Mouse (Mus musculus): ENCODE measurements around the gene Pakap. TPM values are rescaled to one million over a fixed set of nuclear protein-coding genes. Genes with fewer than 3 reads are reported as not detected.
"Not testable (repeated sequence)": the region's sequence is repeated elsewhere in the genome, so short reads cannot be mapped to it uniquely, and the experiment has no call there.

The Pakap gene
- total and polyA plus RNA-seq, 2 experiments from 2014 or later: 6.9 to 9.5 TPM

DNA sequence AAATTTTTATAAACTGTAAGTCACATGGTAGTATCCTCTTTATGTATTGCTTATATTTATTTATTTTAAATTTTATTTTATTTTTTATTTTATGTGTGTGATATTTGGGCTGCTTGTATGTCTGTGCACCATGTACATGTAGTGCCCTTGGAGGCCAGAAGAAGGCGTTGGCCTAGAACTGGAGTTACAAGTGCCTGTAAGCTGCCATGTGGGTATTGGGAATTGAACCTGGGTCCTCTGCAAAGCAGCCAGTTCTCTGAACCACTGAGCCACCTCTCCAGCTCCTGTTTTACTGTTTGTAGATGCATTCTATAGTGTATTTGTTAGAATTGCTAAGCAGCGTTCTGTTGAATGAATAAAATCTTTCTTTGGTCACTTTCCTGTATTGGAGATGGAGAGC, 320.3 kb downstream of the Pakap start:
- Histone ChIP-seq H3K4me2 (ENCODE audit: low read depth) (no peak overlapping the region), H3K4me1 (ENCODE audit: insufficient read depth) (no peaks in the 10 kb centered on the region), H3K4me3 (ENCODE audit: low read depth, low read length) (no peak overlapping the region), H3K9ac (no peak overlapping the region), H3K27ac (ENCODE audit: low read depth, low read length) (no peak overlapping the region), H3K36me3 (ENCODE audit: insufficient read depth) (no peaks in the 10 kb centered on the region), H3K9me3 (ENCODE audit: low read length) (no peaks in the 10 kb centered on the region), H3K27me3 (ENCODE audit: insufficient read depth, low read length) (no peaks in the 10 kb centered on the region)
- TF ChIP-seq CTCF (IDR thresholded peaks at IDR 0.05; ENCODE audit: low read depth): no peak
- ATAC-seq (no peak), DNase-seq (no peak)
- 95% methylated on average over 2 of the region's 2 CpGs for WGBS

DNA sequence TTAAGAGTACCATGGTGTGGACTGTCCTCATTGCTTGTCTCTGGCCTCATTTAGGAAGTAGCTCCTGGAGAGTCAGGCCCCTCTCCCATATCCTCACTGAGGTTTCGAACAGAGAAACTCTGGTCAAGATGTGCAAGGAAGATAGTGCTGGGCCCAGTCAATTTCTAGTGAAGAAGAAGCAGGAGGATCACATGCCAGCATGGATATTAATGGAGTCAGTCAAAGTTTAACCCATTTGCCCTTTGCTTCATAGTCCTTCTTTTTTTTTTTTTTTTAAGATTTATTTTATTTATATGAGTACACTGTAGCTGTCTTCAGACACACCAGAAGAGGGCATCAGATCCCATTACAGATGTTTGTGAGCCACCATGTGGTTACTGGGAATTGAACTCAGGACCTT, 321.0 kb downstream of the Pakap start:
- not testable (repeated sequence) for H3K4me3 ChIP-seq (ENCODE audit: low read depth, low read length); H3K27me3 ChIP-seq (ENCODE audit: insufficient read depth, low read length); H3K27ac ChIP-seq (ENCODE audit: low read depth, low read length); ATAC-seq; DNase-seq; H3K9me3 ChIP-seq (ENCODE audit: low read length); H3K4me2 ChIP-seq (ENCODE audit: low read depth); H3K4me1 ChIP-seq (ENCODE audit: insufficient read depth); H3K36me3 ChIP-seq (ENCODE audit: insufficient read depth); H3K9ac ChIP-seq
- WGBS: 97% methylated on average over 1 of the region's 1 CpGs

DNA sequence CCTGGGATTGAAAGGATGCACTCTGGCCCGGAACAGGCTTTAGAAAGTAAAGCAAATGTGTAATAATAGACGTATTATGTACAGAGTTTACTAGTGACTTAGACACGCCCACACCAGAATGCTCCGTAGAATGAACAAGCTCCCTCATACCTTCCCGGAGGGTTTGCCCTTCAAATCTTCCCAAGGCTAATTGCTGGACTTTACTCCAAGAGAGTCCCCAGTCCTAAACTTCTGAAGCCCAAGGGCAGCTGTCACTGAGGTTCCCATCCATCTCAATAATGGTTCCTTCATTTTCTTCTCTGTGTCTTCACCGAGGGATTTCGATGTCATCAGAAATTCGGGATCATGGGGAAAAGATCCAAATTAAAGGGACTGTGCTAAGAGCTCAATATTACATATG, 321.8 kb downstream of the Pakap start:
- H3K27me3 ChIP-seq (ENCODE audit: insufficient read depth, low read length): no peaks in the 10 kb centered on the region
- DNase-seq (no peak), ATAC-seq (no peak)
- no peaks in the 10 kb centered on the region for H3K36me3 ChIP-seq (ENCODE audit: insufficient read depth)
- no peaks in the 10 kb centered on the region for H3K4me1 ChIP-seq (ENCODE audit: insufficient read depth)
- no peak overlapping the region for H3K4me3 ChIP-seq (ENCODE audit: low read depth, low read length)
- H3K9me3 ChIP-seq (ENCODE audit: low read length): no peaks in the 10 kb centered on the region
- H3K27ac ChIP-seq (ENCODE audit: low read depth, low read length): no peak overlapping the region
- no peak overlapping the region for H3K4me2 ChIP-seq (ENCODE audit: low read depth)
- TF ChIP-seq CTCF (IDR thresholded peaks at IDR 0.05; ENCODE audit: low read depth): no peak
- WGBS: 81% methylated on average over 8 of the region's 8 CpGs
- H3K9ac ChIP-seq: no peak overlapping the region

DNA sequence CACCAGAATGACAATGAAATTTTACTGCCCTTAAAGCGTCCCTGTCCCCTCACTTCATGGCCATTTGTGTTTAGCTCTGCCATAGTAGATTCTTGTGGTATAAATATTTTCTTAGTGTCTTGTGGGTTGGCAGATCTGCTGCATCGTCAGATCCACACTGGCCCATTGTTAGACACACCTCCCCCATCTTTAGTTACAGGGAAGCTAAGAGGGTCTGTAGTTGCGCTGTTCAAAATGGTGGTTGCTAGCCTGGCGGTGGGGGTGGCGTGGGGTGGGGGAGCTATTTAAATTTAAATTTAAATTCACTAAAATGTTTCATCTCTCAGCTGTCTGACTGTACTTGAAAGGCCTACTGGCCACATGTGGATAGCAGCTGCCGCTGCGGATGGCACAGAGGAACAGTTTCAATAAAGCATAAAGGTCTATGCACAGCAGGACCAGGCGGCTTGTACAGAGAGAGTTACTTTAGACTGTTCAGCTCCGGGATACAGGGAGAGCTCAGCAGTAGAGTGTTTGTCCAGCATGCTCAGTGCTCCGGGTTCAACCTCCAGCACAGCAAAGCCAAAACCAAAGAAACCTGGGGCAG, 324.1 kb downstream of the Pakap start:
- no peak overlapping the region for H3K4me2 ChIP-seq (ENCODE audit: low read depth)
- no peak overlapping the region for H3K27ac ChIP-seq (ENCODE audit: low read depth, low read length)
- H3K4me3 ChIP-seq (ENCODE audit: low read depth, low read length): no peak overlapping the region
- no peak for TF ChIP-seq CTCF (IDR thresholded peaks at IDR 0.05; ENCODE audit: low read depth)
- WGBS: 57% methylated on average over 10 of the region's 10 CpGs
- H3K9ac ChIP-seq: no peak overlapping the region
- no peaks in the 10 kb centered on the region for H3K4me1 ChIP-seq (ENCODE audit: insufficient read depth)
- H3K27me3 ChIP-seq (ENCODE audit: insufficient read depth, low read length): no peaks in the 10 kb centered on the region
- ATAC-seq: no peak; the same call in 1 of the 2 replicates
- no peak for DNase-seq
- H3K36me3 ChIP-seq (ENCODE audit: insufficient read depth): no peaks in the 10 kb centered on the region
- no peaks in the 10 kb centered on the region for H3K9me3 ChIP-seq (ENCODE audit: low read length)

DNA sequence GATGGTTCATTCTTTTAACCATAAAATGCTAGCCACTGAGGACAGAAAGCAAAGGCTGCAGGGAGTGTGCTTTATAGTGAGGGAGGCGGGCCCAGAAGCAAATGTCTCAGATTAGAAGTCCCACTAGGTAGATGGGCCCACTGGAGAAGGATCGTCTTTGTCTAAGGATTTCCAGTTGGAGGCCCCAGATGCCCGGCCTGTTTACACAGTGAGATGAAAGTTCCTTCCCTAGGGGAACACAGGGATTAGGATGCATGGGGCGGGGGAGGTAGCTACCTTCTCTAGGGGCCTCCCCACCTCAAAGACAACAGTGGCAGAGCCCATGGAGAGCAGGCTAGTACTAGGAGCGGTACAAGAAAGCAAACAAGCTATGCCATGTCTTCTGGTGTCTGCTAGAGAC, 327.2 kb downstream of the Pakap start:
- WGBS: 35% methylated on average over 5 of the region's 5 CpGs
- no peaks in the 10 kb centered on the region for H3K9me3 ChIP-seq (ENCODE audit: low read length)

DNA sequence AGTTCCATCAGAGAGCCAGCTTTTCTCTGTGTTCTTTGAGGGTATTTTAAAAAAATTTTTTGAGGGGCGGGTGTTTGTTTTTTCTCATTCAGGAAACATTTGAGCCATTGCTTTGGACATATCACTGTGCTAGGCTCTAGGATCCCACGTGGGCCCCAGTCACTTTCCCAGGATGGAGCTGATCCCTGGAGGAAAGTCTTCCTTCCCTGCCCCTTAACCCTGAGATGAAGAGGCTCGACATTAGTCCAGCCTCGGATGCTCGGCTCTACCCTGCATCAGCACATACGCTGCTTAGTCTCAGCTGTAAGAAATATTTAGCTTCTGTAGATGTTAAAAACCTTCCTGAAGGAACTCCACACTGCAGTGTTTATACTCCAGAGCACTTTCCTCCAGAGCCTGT, 327.9 kb downstream of the Pakap start:
- 74% methylated on average over 6 of the region's 6 CpGs for WGBS
- ATAC-seq (no peak), DNase-seq (no peak)

More for the DNA sequence above, 327.2 kb downstream of the Pakap start:
- Histone ChIP-seq H3K27me3 (ENCODE audit: insufficient read depth, low read length) (no peaks in the 10 kb centered on the region), H3K4me3 (ENCODE audit: low read depth, low read length) (no peak overlapping the region), H3K4me2 (ENCODE audit: low read depth) (no peak overlapping the region), H3K4me1 (ENCODE audit: insufficient read depth) (no peaks in the 10 kb centered on the region), H3K36me3 (ENCODE audit: insufficient read depth) (no peaks in the 10 kb centered on the region), H3K27ac (ENCODE audit: low read depth, low read length) (no peak overlapping the region), H3K9ac (no peak overlapping the region)
- DNase-seq (no peak), ATAC-seq (no peak)
- no peak for TF ChIP-seq CTCF (IDR thresholded peaks at IDR 0.05; ENCODE audit: low read depth)

DNA sequence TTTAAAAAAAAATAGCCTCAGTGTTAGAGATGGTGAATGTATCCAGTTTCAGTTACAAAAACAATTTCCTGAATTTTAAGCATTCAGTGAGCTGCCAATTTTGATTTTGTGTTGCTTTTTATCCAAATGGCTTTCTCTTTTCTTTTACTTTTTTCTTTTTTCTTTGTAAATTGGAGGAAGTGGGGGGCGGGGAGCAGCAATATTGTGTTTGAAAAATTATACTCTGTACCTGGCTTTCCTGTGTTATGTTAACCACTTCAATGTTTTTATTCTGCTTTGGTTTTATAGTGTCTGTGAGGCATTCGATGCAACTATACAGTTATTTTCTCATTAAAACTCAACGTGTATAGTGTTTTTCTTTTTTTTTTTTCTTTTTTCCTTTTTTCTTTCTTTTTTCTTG, 328.7 kb downstream of the Pakap start:
- TF ChIP-seq CTCF (IDR thresholded peaks at IDR 0.05; ENCODE audit: low read depth): no peak
- Histone ChIP-seq H3K9ac (no peak overlapping the region), H3K36me3 (ENCODE audit: insufficient read depth) (no peaks in the 10 kb centered on the region), H3K4me3 (ENCODE audit: low read depth, low read length) (no peak overlapping the region), H3K4me2 (ENCODE audit: low read depth) (no peak overlapping the region), H3K9me3 (ENCODE audit: low read length) (no peaks in the 10 kb centered on the region), H3K27ac (ENCODE audit: low read depth, low read length) (no peak overlapping the region), H3K27me3 (ENCODE audit: insufficient read depth, low read length) (no peaks in the 10 kb centered on the region), H3K4me1 (ENCODE audit: insufficient read depth) (no peaks in the 10 kb centered on the region)
- WGBS: 51% methylated on average over 3 of the region's 3 CpGs
- DNase-seq: no peak
- ATAC-seq: no peak

More for the DNA sequence above, 327.9 kb downstream of the Pakap start:
- H3K9ac ChIP-seq: no peak overlapping the region
- no peak overlapping the region for H3K4me2 ChIP-seq (ENCODE audit: low read depth)
- no peaks in the 10 kb centered on the region for H3K27me3 ChIP-seq (ENCODE audit: insufficient read depth, low read length)
- no peak for TF ChIP-seq CTCF (IDR thresholded peaks at IDR 0.05; ENCODE audit: low read depth)
- H3K36me3 ChIP-seq (ENCODE audit: insufficient read depth): no peaks in the 10 kb centered on the region
- H3K27ac ChIP-seq (ENCODE audit: low read depth, low read length): no peak overlapping the region
- no peaks in the 10 kb centered on the region for H3K9me3 ChIP-seq (ENCODE audit: low read length)
- no peak overlapping the region for H3K4me3 ChIP-seq (ENCODE audit: low read depth, low read length)
- H3K4me1 ChIP-seq (ENCODE audit: insufficient read depth): no peaks in the 10 kb centered on the region
